Mouse (Mus musculus): ENCODE data around the gene Synpo2l. TPM values are rescaled to one million over a fixed set of nuclear protein-coding genes. Genes with fewer than 3 reads are reported as not detected.

The Synpo2l gene
- polyA plus RNA-seq, 1 experiment from 2014 or later = 0.14 TPM

DNA sequence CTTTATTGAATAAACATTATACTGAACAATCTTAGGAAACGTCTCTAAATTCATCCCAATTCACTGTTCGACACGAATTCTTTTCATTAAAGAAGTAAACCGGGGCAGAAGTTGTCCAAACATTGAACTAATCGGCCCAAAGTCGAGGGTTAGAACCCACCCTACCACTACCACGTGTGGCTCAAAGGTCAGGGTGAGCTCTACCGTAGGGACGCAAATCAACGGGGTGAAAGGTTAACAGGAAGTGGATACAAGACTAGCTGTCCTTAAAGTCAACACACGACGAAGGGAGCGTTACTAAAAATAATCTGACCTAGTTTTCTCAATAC is 5.5 kb upstream of the Synpo2l start:
- Histone ChIP-seq H3K27me3 (replicated peaks) (peaks cover 8% of the 10 kb centered on the region; the same call in 1 of the 2 replicates), H3K4me2 (peak overlapping the region; percentile 89), H3K9ac (peak overlapping the region; percentile 37), H3K4me3 (peak overlapping the region; percentile 85), H3K36me3 (replicated peaks) (peaks cover 23% of the 10 kb centered on the region), H3K4me1 (peaks cover 19% of the 10 kb centered on the region), H3K9me3 (no peaks in the 10 kb centered on the region), H3K27ac (peak overlapping the region; percentile 76)
- ATAC-seq (replicated peaks) = peak; percentile 88
- 11% methylated on average over 13 of the region's 13 CpGs for WGBS

DNA sequence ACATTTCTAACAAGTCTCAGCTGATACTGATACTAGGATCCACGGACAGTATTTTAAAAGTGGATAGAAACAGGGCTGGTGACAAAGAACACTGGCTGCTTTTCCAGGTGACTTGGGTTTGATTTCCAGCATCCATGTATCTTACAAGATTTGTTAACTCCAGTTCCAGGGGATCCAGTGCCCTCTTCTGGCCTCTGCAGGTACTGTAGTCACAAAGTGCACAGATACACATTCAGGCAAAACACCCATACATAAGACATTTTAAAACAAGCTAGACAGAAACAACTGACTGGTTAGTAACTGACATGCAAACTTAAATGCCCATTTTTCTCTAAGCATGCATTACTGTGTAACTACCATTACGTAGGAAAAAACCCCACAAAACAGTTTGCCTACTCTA is 4.8 kb upstream of the Synpo2l start:
- ATAC-seq (replicated peaks) = no peak
- peaks cover 19% of the 10 kb centered on the region for H3K4me1 ChIP-seq
- H3K36me3 ChIP-seq (replicated peaks) = peaks cover 17% of the 10 kb centered on the region
- no peaks in the 10 kb centered on the region for H3K9me3 ChIP-seq
- peak overlapping the region; percentile 89; the same call in 1 of the 2 replicates for H3K4me2 ChIP-seq
- H3K27ac ChIP-seq = no peak overlapping the region
- peaks cover 12% of the 10 kb centered on the region for H3K27me3 ChIP-seq (replicated peaks)
- no peak overlapping the region for H3K4me3 ChIP-seq
- WGBS = 95% methylated on average over 2 of the region's 2 CpGs
- no peak overlapping the region for H3K9ac ChIP-seq

DNA sequence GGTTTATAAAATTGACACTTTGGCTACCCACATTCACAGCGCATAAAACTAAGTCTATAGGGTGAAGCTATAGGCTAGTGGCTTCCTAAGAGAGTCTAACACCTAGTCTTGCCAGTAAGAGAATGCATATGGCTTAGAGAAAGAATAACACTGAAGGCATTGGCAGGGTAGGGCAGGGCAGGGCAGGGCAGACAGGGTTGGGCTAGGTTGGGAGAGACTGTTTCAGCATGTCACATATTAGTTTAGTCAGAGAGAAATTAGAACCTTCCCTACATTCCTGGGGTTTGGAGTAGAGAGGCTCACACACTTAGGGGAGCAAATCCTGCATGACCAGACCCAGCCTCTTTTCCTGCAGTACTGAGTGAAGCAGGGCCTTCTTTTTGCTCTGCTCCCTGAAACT is 685 bp downstream of the Synpo2l start:
- ATAC-seq (replicated peaks) = no peak
- Histone ChIP-seq H3K9me3 (no peaks in the 10 kb centered on the region), H3K36me3 (replicated peaks) (no peaks in the 10 kb centered on the region), H3K4me1 (peaks cover 2% of the 10 kb centered on the region; the same call in 1 of the 2 replicates), H3K27ac (no peak overlapping the region), H3K9ac (no peak overlapping the region), H3K4me2 (no peak overlapping the region), H3K27me3 (replicated peaks) (peaks cover 19% of the 10 kb centered on the region), H3K4me3 (no peak overlapping the region)
- 55% methylated on average over 1 of the region's 1 CpGs for WGBS

DNA sequence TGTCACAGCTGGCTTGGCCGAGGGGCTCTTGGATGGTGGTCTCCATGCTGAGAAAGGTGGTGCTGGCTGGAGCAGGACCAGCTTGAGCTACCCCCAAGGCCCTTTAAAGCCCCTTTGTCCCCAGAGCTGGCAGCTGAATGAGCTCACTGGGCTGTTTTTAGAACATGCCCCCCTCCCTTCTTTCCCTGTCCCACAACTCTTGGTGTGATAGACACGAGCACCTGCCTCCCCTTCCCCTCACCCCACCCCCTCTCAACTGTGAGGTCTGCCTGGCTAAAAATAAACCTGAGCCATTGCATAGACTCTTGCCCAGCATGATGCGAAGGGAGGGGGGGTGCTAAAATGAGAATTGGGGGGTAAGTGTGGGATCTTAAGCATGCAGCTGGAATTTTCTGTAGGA is 3.7 kb downstream of the Synpo2l start:
- H3K36me3 ChIP-seq (replicated peaks) = no peaks in the 10 kb centered on the region
- H3K4me2 ChIP-seq = no peak overlapping the region
- peaks cover 17% of the 10 kb centered on the region for H3K4me1 ChIP-seq
- no peak overlapping the region for H3K4me3 ChIP-seq
- H3K27ac ChIP-seq = no peak overlapping the region
- no peak overlapping the region for H3K9ac ChIP-seq
- H3K9me3 ChIP-seq = no peaks in the 10 kb centered on the region
- H3K27me3 ChIP-seq (replicated peaks) = peaks cover 14% of the 10 kb centered on the region
- no peak for ATAC-seq (replicated peaks)
- WGBS = 47% methylated on average over 3 of the region's 3 CpGs

DNA sequence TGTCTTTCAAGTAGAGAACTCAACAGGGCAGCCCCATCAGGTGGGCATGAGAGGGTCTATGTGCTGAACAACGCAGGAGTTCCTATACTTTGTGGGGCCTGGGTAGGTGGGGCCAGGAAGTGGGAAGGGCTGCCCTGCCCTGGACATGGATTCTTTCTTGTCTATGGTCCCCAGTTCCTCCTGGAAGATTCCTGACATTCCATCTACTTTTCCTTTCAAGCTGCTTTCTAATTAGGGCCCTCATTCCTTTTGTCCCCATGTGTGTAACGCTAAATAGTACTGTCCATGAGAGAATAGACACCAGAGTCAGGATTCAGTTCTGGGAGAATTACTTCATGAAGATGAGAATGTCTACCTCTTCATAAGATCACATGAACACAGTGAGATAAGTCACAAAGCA is 4.6 kb downstream of the Synpo2l start:
- Histone ChIP-seq H3K4me1 (peaks cover 17% of the 10 kb centered on the region), H3K27ac (no peak overlapping the region), H3K4me3 (no peak overlapping the region), H3K9me3 (no peaks in the 10 kb centered on the region), H3K4me2 (no peak overlapping the region), H3K36me3 (replicated peaks) (no peaks in the 10 kb centered on the region), H3K9ac (no peak overlapping the region), H3K27me3 (replicated peaks) (peaks cover 10% of the 10 kb centered on the region)
- 71% methylated on average over 2 of the region's 2 CpGs for WGBS
- ATAC-seq (replicated peaks) = no peak

DNA sequence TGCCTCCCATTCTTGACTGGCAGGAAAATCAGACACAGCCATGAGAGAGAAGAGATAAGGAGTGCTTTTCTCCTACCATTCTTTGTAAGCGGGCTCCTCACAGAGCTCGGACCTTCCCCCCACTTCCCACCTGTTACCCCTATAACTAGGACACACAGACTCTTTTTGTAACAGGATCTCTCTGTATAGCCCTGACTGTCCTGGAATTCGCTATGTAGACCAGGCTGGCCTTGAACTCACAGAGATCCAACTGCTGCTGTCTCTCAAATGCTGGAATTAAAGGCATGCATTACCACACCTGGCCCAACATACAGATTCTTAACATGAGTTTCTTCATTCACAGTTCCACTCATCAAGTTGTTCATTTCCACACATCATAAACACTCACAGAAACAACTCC is 5.4 kb downstream of the Synpo2l start:
- Histone ChIP-seq H3K36me3 (replicated peaks) (no peaks in the 10 kb centered on the region), H3K9ac (no peak overlapping the region), H3K4me1 (peaks cover 17% of the 10 kb centered on the region), H3K4me3 (no peak overlapping the region), H3K4me2 (peak overlapping the region; percentile 80), H3K9me3 (no peaks in the 10 kb centered on the region), H3K27me3 (replicated peaks) (peaks cover 7% of the 10 kb centered on the region; the same call in 1 of the 2 replicates), H3K27ac (no peak overlapping the region)
- no peak for ATAC-seq (replicated peaks)
- WGBS = 92% methylated on average over 3 of the region's 3 CpGs

DNA sequence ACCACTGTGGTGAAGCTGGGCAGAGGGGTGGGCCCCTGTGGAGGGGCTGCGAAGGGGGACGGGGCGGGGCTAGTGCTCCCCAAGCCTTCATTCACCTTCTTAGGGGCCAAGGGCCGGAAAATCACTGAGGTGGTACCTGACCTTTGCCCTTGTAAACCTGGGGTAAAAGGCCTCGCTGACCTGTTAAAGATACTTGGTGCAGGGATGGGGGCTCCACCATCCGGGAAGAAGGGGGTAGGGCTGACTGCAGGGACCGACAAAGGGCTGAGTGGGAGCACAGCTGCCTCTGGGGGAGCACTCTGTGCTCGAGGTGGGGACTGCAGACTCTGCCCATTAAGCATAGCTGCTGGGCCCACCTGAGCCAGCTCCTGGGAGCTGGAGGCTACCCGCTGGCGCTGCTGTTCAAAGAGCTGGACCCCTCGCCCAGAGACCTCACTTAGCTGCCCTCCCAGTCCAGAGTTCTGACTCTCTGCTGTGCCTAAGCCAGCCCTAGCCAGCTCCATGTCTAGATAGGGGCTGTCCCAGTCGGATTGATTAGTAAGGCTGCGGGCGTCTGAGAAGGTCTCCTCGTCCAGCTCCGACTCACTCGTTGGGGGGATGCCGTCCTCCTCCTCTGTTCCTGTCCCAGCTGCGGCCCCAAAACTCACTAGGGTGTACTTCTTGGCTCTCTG is 6.4 kb downstream of the Synpo2l start:
- peak; percentile 70 for ATAC-seq (replicated peaks)
- peak overlapping the region; percentile 71 for H3K9ac ChIP-seq
- peaks cover 7% of the 10 kb centered on the region; the same call in 1 of the 2 replicates for H3K27me3 ChIP-seq (replicated peaks)
- H3K4me1 ChIP-seq = peaks cover 17% of the 10 kb centered on the region
- H3K27ac ChIP-seq = peak overlapping the region; percentile 86
- H3K4me3 ChIP-seq = peak overlapping the region; percentile 61
- 9% methylated on average over 19 of the region's 19 CpGs for WGBS
- H3K36me3 ChIP-seq (replicated peaks) = no peaks in the 10 kb centered on the region
- H3K9me3 ChIP-seq = no peaks in the 10 kb centered on the region
- peak overlapping the region; percentile 80 for H3K4me2 ChIP-seq

DNA sequence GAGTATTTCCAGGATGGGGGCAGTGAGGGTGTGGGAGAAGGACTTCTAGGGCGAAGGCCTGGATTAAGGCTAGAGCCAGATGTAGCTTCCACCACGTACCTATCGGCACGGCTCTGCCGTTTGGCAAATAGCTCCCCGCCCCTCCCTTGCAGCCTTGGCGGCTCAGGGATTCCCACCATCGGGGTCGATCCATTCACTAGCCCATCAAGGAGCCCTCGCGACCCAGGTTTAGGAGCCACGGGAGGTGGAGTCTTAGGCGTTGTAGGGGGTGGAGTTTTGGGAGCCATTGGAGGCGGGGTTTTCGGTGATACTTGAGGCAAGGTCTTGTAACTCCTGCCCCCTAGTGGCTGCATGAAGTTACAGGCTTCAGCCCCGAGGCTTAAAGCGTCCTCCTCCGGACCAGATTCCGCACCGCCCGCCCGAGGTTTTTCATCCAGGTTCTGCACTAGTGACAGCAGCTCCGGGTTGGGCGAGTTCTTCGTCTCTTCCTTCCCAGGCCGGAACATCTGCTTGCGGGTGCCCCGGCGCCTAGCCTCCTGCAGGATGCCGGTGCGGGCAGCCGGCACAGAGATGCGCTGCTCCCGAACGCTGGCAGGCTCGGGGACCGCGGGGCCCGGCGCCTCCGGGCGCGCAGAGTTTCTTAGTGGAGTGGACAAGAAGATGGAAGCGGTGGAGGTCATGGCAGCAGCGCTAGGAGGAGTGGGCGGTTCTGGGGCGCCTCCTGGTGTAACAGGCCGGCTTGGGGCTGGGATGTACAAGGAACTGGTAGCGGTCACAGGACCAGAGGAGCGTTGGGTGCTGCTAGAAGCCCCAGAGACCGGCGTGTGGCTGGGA is 7.1 kb downstream of the Synpo2l start:
- Histone ChIP-seq H3K36me3 (replicated peaks) (no peaks in the 10 kb centered on the region), H3K9me3 (no peaks in the 10 kb centered on the region), H3K4me3 (peak overlapping the region; percentile 61), H3K27ac (peak overlapping the region; percentile 86), H3K4me1 (peaks cover 17% of the 10 kb centered on the region), H3K27me3 (replicated peaks) (0 out of 2 replicates have a peak, but pooled peaks cover 7% of the 10 kb centered on the region), H3K4me2 (peak overlapping the region; percentile 80), H3K9ac (peak overlapping the region; percentile 71)
- 1% methylated on average over 52 of the region's 52 CpGs for WGBS
- peak; percentile 89 for ATAC-seq (replicated peaks)

DNA sequence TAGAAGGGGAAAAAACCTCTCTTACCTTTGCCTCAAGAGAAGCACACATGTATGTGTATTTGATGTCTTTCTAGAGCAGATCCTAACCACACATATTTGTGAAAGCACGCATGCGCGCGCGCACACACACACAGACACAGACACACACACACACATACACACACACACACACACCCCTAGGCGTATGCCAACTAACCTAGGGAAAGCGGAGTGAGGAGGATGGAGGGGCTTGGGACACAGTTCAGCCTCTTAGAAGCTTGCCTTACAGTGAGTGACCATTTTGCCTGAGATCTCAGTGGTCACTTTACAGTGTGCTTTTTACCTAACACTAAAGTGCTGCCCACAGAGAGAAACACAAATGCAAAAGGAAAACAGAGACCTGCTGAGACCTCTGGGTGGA is 8.5 kb downstream of the Synpo2l start:
- H3K9me3 ChIP-seq = no peaks in the 10 kb centered on the region
- ATAC-seq (replicated peaks) = no peak
- WGBS = 98% methylated on average over 7 of the region's 7 CpGs
- no peak overlapping the region for H3K9ac ChIP-seq
- H3K4me2 ChIP-seq = no peak overlapping the region
- H3K27me3 ChIP-seq (replicated peaks) = peaks cover 7% of the 10 kb centered on the region; the same call in 1 of the 2 replicates
- H3K4me3 ChIP-seq = no peak overlapping the region
- no peaks in the 10 kb centered on the region for H3K36me3 ChIP-seq (replicated peaks)
- peaks cover 17% of the 10 kb centered on the region for H3K4me1 ChIP-seq
- H3K27ac ChIP-seq = no peak overlapping the region

DNA sequence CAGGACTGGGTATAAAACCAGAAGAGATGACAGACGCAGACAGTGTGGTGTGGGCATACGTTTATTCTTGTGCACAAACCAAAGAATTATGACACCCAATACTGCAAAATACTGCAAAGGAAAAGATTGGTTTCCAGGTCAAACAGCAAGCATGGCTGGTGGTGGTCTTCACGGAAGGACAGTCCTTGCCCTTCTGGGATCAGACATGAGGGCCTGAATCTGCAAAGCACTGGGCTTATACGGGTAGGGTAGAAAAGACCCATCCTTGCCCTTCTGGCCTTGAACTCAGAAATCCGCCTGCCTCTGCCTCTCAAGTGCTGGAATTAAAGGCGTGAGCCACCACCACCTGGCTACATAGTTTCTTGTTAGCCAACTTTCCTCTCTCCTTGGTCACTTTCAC is 9.3 kb downstream of the Synpo2l start:
- Histone ChIP-seq H3K27me3 (replicated peaks) (peaks cover 7% of the 10 kb centered on the region; the same call in 1 of the 2 replicates), H3K4me1 (peaks cover 17% of the 10 kb centered on the region), H3K27ac (no peak overlapping the region), H3K9me3 (no peaks in the 10 kb centered on the region), H3K36me3 (replicated peaks) (no peaks in the 10 kb centered on the region), H3K4me3 (no peak overlapping the region), H3K4me2 (no peak overlapping the region), H3K9ac (no peak overlapping the region)
- WGBS = 85% methylated on average over 6 of the region's 6 CpGs
- ATAC-seq (replicated peaks) = no peak

DNA sequence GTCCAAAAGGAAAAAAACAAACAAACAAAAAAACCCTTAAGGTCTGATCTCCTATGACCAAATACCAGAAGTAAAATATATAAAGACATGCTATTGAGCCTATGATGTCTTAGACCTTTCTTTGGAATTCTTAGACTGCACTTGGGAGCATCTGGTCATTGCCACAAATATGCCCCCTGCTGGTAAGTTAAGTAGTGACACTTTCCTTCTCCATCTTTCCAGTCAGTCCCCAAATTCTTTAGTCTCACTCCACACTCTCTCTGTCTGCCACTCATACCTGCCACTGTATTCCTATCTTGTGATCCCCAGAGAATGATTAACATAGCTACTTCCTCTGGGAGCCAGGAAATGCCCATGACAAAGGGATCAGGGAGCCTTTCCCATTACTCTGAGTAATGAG is 9.8 kb downstream of the Synpo2l start:
- H3K36me3 ChIP-seq (replicated peaks) = no peaks in the 10 kb centered on the region
- H3K9ac ChIP-seq = no peak overlapping the region
- peaks cover 4% of the 10 kb centered on the region; the same call in 1 of the 2 replicates for H3K27me3 ChIP-seq (replicated peaks)
- no peak overlapping the region for H3K4me3 ChIP-seq
- H3K4me2 ChIP-seq = no peak overlapping the region
- no peaks in the 10 kb centered on the region for H3K9me3 ChIP-seq
- peaks cover 17% of the 10 kb centered on the region for H3K4me1 ChIP-seq
- no peak overlapping the region for H3K27ac ChIP-seq
- ATAC-seq (replicated peaks) = no peak

DNA sequence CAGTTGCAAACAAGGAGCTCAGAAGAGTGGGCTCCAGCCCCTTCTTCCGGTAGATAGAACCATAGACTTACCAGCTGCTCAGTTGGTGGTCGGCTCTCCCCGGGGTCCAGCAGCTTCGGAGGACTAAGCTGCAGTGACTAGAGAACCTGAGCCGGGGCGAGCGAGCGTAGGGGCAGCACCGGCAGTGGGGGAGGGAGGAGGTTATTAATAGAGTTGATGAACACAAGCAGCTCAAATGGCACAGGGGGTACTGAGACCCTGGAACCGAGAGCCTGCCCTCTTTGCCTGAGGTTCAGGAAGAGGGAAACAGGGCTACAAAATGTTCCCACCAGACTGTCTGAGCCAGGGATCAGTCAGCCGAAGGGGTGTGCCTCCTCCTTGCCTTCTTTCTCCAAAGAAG is 11.8 kb downstream of the Synpo2l start, which contains the start of gene Myoz1:
Gene Myoz1 (minus strand): TSS at position 180 of the 400 bp plus-strand sequence.
- WGBS = 33% methylated on average over 11 of the region's 11 CpGs
- no peak within 1 kb of the TSS for H3K27ac ChIP-seq
- no peaks in the 10 kb centered on the region; the same call in 1 of the 2 replicates for H3K27me3 ChIP-seq (replicated peaks)
- H3K4me2 ChIP-seq = no peak within 1 kb of the TSS
- no peak within 1 kb of the TSS for H3K4me3 ChIP-seq
- no peak for ATAC-seq (replicated peaks)
- no peaks in the 10 kb centered on the region for H3K36me3 ChIP-seq (replicated peaks)
- peaks cover 4% of the 10 kb centered on the region; the same call in 1 of the 2 replicates for H3K4me1 ChIP-seq
- H3K9ac ChIP-seq = no peak within 1 kb of the TSS
- no peaks in the 10 kb centered on the region for H3K9me3 ChIP-seq

All from midbrain, embryonic 15.5 days (tissue).